Mouse (Mus musculus) intestine, embryonic 16.5 days (tissue): Measurements from ENCODE around the gene Gm20812. TPM values are rescaled to one million over a fixed set of nuclear protein-coding genes. Genes with fewer than 3 reads are reported as not detected.
"Not testable (repeated sequence)": the region's sequence is repeated elsewhere in the genome, so short reads cannot be mapped to it uniquely, and the experiment has no call there.

Experiments used
- ATAC-seq: fragments of 200-750 bp; cut with Nextera tagmentation; 2 replicates; pipeline ENCODE4 v1.8.0; 2017; ENCODE audit warnings: moderate TSS enrichment, moderate library complexity
- H3K27ac ChIP-seq: fragments of 300-500 bp; sonication (generic); 2 replicates; pipeline ENCODE4 v1.5.1; 2014; ENCODE audit warnings: mild to moderate bottlenecking, low read length
- H3K27me3 ChIP-seq: fragments of 300-500 bp; sonication (generic); replicated peaks from 2 replicates; pipeline ENCODE4 v1.6.1; 2014; ENCODE audit warnings: low read length, control low read depth, mixed read lengths; ENCODE audit not compliant: control insufficient read depth, insufficient read depth
- H3K36me3 ChIP-seq: fragments of 300-500 bp; sonication (generic); 2 replicates; pipeline ENCODE4 v1.6.1; 2014; ENCODE audit warnings: low read length, control low read depth; ENCODE audit not compliant: control insufficient read depth, insufficient read depth
- H3K4me1 ChIP-seq: fragments of 300-500 bp; sonication (generic); 2 replicates; pipeline ENCODE4 v1.6.1; 2014; ENCODE audit warnings: low read length, control low read depth, mixed read lengths; ENCODE audit not compliant: control insufficient read depth, insufficient read depth
- H3K4me2 ChIP-seq: fragments of 300-500 bp; sonication (generic); 2 replicates; pipeline ENCODE4 v1.6.1; 2014; ENCODE audit warnings: low read depth, low read length, control low read depth
- H3K4me3 ChIP-seq: fragments of 300-500 bp; sonication (generic); 2 replicates; pipeline ENCODE4 v1.5.1; 2014; ENCODE audit warnings: mild to moderate bottlenecking, low read length
- H3K9ac ChIP-seq: fragments of 300-500 bp; sonication (generic); 2 replicates; pipeline ENCODE4 v1.6.1; 2014; ENCODE audit warnings: low read depth, low read length
- H3K9me3 ChIP-seq: fragments of 300-500 bp; sonication (generic); 2 replicates; pipeline ENCODE4 v1.6.1; 2016; ENCODE audit warnings: low read length, control low read depth; ENCODE audit not compliant: control insufficient read depth
- WGBS: fragments of 180-500 bp; shearing (Covaris S2); extraction: QIAGEN DNeasy Blood & Tissue Kit; methylation state at CpG from one replicate; pipeline ENCODE4 v1.1.7; 2014; 5-methylcytosine and 5-hydroxymethylcytosine counted together
- polyA plus RNA-seq: library from polyadenylated mRNA; unstranded; fragments of >200 nt; fragmentation: Nextera tagmentation; extraction: Ambion mirVana; gene quantifications from 2 replicates; pipeline ENCODE4 v1.2.1, GENCODE M21; 2015

The Gm20812 gene
- polyA plus RNA-seq = not detected in 2 replicates

DNA sequence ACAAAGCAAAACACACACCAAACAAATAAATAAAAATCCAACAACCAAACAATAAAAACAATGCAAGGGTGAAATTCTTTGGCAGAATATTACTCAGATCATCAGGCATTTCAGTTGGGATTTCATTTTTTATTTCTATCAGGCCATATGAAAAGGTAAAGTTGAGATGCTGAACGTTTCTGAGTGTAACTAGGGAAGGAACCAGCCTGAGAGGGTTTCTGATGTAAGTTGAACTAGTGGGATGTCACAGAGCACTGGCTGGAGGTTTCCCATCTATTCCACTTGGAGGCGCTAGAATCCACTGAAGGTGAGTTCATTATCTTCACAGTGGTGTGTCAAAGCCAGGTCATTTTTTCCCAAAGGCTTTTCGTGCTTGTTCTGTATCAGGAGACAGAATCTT lies at the start of gene Gm20812:
Gene Gm20812, plus strand, starts transcription at position 301 of the 400 bp plus-strand sequence.
- H3K9ac ChIP-seq, H3K36me3 ChIP-seq, H3K4me2 ChIP-seq, H3K27ac ChIP-seq, H3K4me3 ChIP-seq, H3K9me3 ChIP-seq, H3K4me1 ChIP-seq, ATAC-seq, H3K27me3 ChIP-seq: not testable (repeated sequence)
- no CpG with 5 or more reads among the region's 3 CpGs for WGBS

Other genes with a start within 250 kb of the Gm20812 start
- gene Gm29554, start 108.0 kb upstream of the Gm20812 start, polyA plus RNA-seq = not detected in 2 replicates